Mouse (Mus musculus): ENCODE results near the gene Trpc4ap.

GRCm38 (mm10) chr2:155691336-155691722, 855 bp downstream of the Trpc4ap start:
- TF ChIP-seq CTCF (IDR thresholded peaks at IDR 0.05; ENCODE audit: low read depth, low read length) (no peak), POLR2A (IDR thresholded peaks at IDR 0.05; ENCODE audit: extremely low read depth, insufficient read depth, low read length) (no peak)
